Mouse (Mus musculus): Measurements from ENCODE around the gene Pfdn5. TPM values are rescaled to one million over a fixed set of nuclear protein-coding genes. Genes with fewer than 3 reads are reported as not detected.
A peak's percentile ranks its signal among the peaks of the same experiment; 100 is the strongest.

Gene Pfdn5
- polyA plus RNA-seq, 1 experiment from 2014 or later, result 443 TPM

- Histone ChIP-seq H3K9me3 (ENCODE audit: control insufficient read depth, low read length) (no peaks in the 10 kb centered on the region), H3K27ac (ENCODE audit: low read length) (peak within 1 kb of the TSS; percentile 27; the same call in 1 of the 2 replicates), H3K4me1 (replicated peaks; ENCODE audit: control insufficient read depth, insufficient read depth, low read length) (peaks cover 10% of the 10 kb centered on the region), H3K9ac (replicated peaks; ENCODE audit: low read depth, low read length) (peak within 1 kb of the TSS; percentile 47), H3K4me3 (replicated peaks; ENCODE audit: low read length) (peak within 1 kb of the TSS; percentile 50), H3K27me3 (replicated peaks; ENCODE audit: control insufficient read depth, insufficient read depth, low read length) (no peaks in the 10 kb centered on the region), H3K36me3 (ENCODE audit: control insufficient read depth, insufficient read depth) (no peaks in the 10 kb centered on the region), H3K4me2 (ENCODE audit: low read length) (peak within 1 kb of the TSS; percentile 66)
- peak; percentile 100 for ATAC-seq
- 6% methylated on average over 25 of the region's 25 CpGs for WGBS
Observed at GRCm38 (mm10) chr15:102295633-102296367, 30.1 kb upstream of the Pfdn5 start, which contains the start of gene Espl1. TSS of gene Espl1 (plus strand) at chr15:102296266.

GRCm38 (mm10) chr15:102296368-102297006 lies 29.4 kb upstream of the Pfdn5 start:
- Histone ChIP-seq H3K4me1 (replicated peaks; ENCODE audit: control insufficient read depth, insufficient read depth, low read length) (peaks cover 10% of the 10 kb centered on the region), H3K4me2 (ENCODE audit: low read length) (peak overlapping the region; percentile 66), H3K27me3 (replicated peaks; ENCODE audit: control insufficient read depth, insufficient read depth, low read length) (no peaks in the 10 kb centered on the region), H3K9ac (replicated peaks; ENCODE audit: low read depth, low read length) (peak overlapping the region; percentile 28; the same call in 1 of the 2 replicates), H3K36me3 (ENCODE audit: control insufficient read depth, insufficient read depth) (no peaks in the 10 kb centered on the region), H3K4me3 (replicated peaks; ENCODE audit: low read length) (peak overlapping the region; percentile 50), H3K9me3 (ENCODE audit: control insufficient read depth, low read length) (no peaks in the 10 kb centered on the region), H3K27ac (ENCODE audit: low read length) (no peak overlapping the region)
- WGBS, result 4% methylated on average over 24 of the region's 24 CpGs
- peak; percentile 43 for ATAC-seq

GRCm38 (mm10) chr15:102302542-102302941 lies 23.4 kb upstream of the Pfdn5 start:
- Histone ChIP-seq H3K9ac (replicated peaks; ENCODE audit: low read depth, low read length) (no peak overlapping the region), H3K9me3 (ENCODE audit: control insufficient read depth, low read length) (no peaks in the 10 kb centered on the region), H3K27ac (ENCODE audit: low read length) (no peak overlapping the region), H3K36me3 (ENCODE audit: control insufficient read depth, insufficient read depth) (no peaks in the 10 kb centered on the region), H3K4me2 (ENCODE audit: low read length) (no peak overlapping the region), H3K4me1 (replicated peaks; ENCODE audit: control insufficient read depth, insufficient read depth, low read length) (no peaks in the 10 kb centered on the region), H3K27me3 (replicated peaks; ENCODE audit: control insufficient read depth, insufficient read depth, low read length) (no peaks in the 10 kb centered on the region), H3K4me3 (replicated peaks; ENCODE audit: low read length) (no peak overlapping the region)
- WGBS, result 97% methylated on average over 6 of the region's 6 CpGs
- no peak for ATAC-seq

- ATAC-seq, result no peak
- 89% methylated on average over 9 of the region's 9 CpGs for WGBS
- Histone ChIP-seq H3K27ac (ENCODE audit: low read length) (no peak overlapping the region), H3K4me2 (ENCODE audit: low read length) (no peak overlapping the region), H3K9ac (replicated peaks; ENCODE audit: low read depth, low read length) (no peak overlapping the region), H3K36me3 (ENCODE audit: control insufficient read depth, insufficient read depth) (no peaks in the 10 kb centered on the region; the same call in 1 of the 2 replicates), H3K27me3 (replicated peaks; ENCODE audit: control insufficient read depth, insufficient read depth, low read length) (no peaks in the 10 kb centered on the region), H3K9me3 (ENCODE audit: control insufficient read depth, low read length) (no peaks in the 10 kb centered on the region), H3K4me1 (replicated peaks; ENCODE audit: control insufficient read depth, insufficient read depth, low read length) (no peaks in the 10 kb centered on the region), H3K4me3 (replicated peaks; ENCODE audit: low read length) (no peak overlapping the region)
Observed at GRCm38 (mm10) chr15:102308717-102309116, 17.2 kb upstream of the Pfdn5 start.

GRCm38 (mm10) chr15:102310074-102310845 lies 15.7 kb upstream of the Pfdn5 start:
- Histone ChIP-seq H3K4me3 (replicated peaks; ENCODE audit: low read length) (no peak overlapping the region), H3K4me2 (ENCODE audit: low read length) (no peak overlapping the region), H3K9me3 (ENCODE audit: control insufficient read depth, low read length) (no peaks in the 10 kb centered on the region), H3K27me3 (replicated peaks; ENCODE audit: control insufficient read depth, insufficient read depth, low read length) (no peaks in the 10 kb centered on the region), H3K27ac (ENCODE audit: low read length) (no peak overlapping the region), H3K9ac (replicated peaks; ENCODE audit: low read depth, low read length) (no peak overlapping the region), H3K4me1 (replicated peaks; ENCODE audit: control insufficient read depth, insufficient read depth, low read length) (no peaks in the 10 kb centered on the region), H3K36me3 (ENCODE audit: control insufficient read depth, insufficient read depth) (no peaks in the 10 kb centered on the region; the same call in 1 of the 2 replicates)
- no peak for ATAC-seq
- 91% methylated on average over 10 of the region's 10 CpGs for WGBS

GRCm38 (mm10) chr15:102311489-102311888 lies 14.4 kb upstream of the Pfdn5 start:
- H3K9ac ChIP-seq (replicated peaks; ENCODE audit: low read depth, low read length), result no peak overlapping the region
- H3K36me3 ChIP-seq (ENCODE audit: control insufficient read depth, insufficient read depth), result no peaks in the 10 kb centered on the region; the same call in 1 of the 2 replicates
- no peaks in the 10 kb centered on the region for H3K9me3 ChIP-seq (ENCODE audit: control insufficient read depth, low read length)
- H3K4me1 ChIP-seq (replicated peaks; ENCODE audit: control insufficient read depth, insufficient read depth, low read length), result no peaks in the 10 kb centered on the region
- no peak overlapping the region for H3K4me2 ChIP-seq (ENCODE audit: low read length)
- no peak for ATAC-seq
- no peaks in the 10 kb centered on the region for H3K27me3 ChIP-seq (replicated peaks; ENCODE audit: control insufficient read depth, insufficient read depth, low read length)
- no peak overlapping the region for H3K4me3 ChIP-seq (replicated peaks; ENCODE audit: low read length)
- H3K27ac ChIP-seq (ENCODE audit: low read length), result no peak overlapping the region

- no peaks in the 10 kb centered on the region for H3K27me3 ChIP-seq (replicated peaks; ENCODE audit: control insufficient read depth, insufficient read depth, low read length)
- H3K9me3 ChIP-seq (ENCODE audit: control insufficient read depth, low read length), result no peaks in the 10 kb centered on the region
- no peak overlapping the region for H3K4me3 ChIP-seq (replicated peaks; ENCODE audit: low read length)
- H3K36me3 ChIP-seq (ENCODE audit: control insufficient read depth, insufficient read depth), result no peaks in the 10 kb centered on the region
- WGBS, result 89% methylated on average over 8 of the region's 8 CpGs
- no peak overlapping the region for H3K27ac ChIP-seq (ENCODE audit: low read length)
- no peak overlapping the region for H3K4me2 ChIP-seq (ENCODE audit: low read length)
- no peak overlapping the region for H3K9ac ChIP-seq (replicated peaks; ENCODE audit: low read depth, low read length)
- no peak for ATAC-seq
- H3K4me1 ChIP-seq (replicated peaks; ENCODE audit: control insufficient read depth, insufficient read depth, low read length), result no peaks in the 10 kb centered on the region
Observed at GRCm38 (mm10) chr15:102315292-102315691, 10.6 kb upstream of the Pfdn5 start.

- H3K9me3 ChIP-seq (ENCODE audit: control insufficient read depth, low read length), result no peaks in the 10 kb centered on the region
- H3K9ac ChIP-seq (replicated peaks; ENCODE audit: low read depth, low read length), result no peak overlapping the region
- no peak overlapping the region for H3K4me2 ChIP-seq (ENCODE audit: low read length)
- H3K27ac ChIP-seq (ENCODE audit: low read length), result no peak overlapping the region
- no peaks in the 10 kb centered on the region for H3K27me3 ChIP-seq (replicated peaks; ENCODE audit: control insufficient read depth, insufficient read depth, low read length)
- ATAC-seq, result no peak; the same call in 1 of the 2 replicates
- H3K36me3 ChIP-seq (ENCODE audit: control insufficient read depth, insufficient read depth), result no peaks in the 10 kb centered on the region
- WGBS, result 90% methylated on average over 6 of the region's 6 CpGs
- no peak overlapping the region for H3K4me3 ChIP-seq (replicated peaks; ENCODE audit: low read length)
- no peaks in the 10 kb centered on the region for H3K4me1 ChIP-seq (replicated peaks; ENCODE audit: control insufficient read depth, insufficient read depth, low read length)
Observed at GRCm38 (mm10) chr15:102316263-102316662, 9.7 kb upstream of the Pfdn5 start.

Data from forebrain, embryonic 16.5 days (tissue).